Mouse (Mus musculus) testis, postnatal 14 days (tissue): Measurements from ENCODE around the gene Myrf.

Experiments
- DNase-seq: peaks from one replicate; pipeline ENCODE4 v3.0.0; 2021; ENCODE audit warnings: low spot score

Gene Myrf

GRCm38 (mm10) chr19:10248128-10248527, 7.6 kb upstream of the Myrf start:
- DNase-seq, result no peak

- DNase-seq, result no peak
These were observed 6.6 kb upstream of the Myrf start for GRCm38 (mm10) chr19:10247165-10247564.

- no peak for DNase-seq
These were observed 3.6 kb upstream of the Myrf start for GRCm38 (mm10) chr19:10244183-10244582.

GRCm38 (mm10) chr19:10242916-10243315, 2.4 kb upstream of the Myrf start:
- no peak for DNase-seq

- DNase-seq, result no peak
These were observed 434 bp downstream of the Myrf start for GRCm38 (mm10) chr19:10239975-10240653.

- DNase-seq, result no peak
These were observed 1.1 kb downstream of the Myrf start for GRCm38 (mm10) chr19:10239419-10239818.

DNA sequence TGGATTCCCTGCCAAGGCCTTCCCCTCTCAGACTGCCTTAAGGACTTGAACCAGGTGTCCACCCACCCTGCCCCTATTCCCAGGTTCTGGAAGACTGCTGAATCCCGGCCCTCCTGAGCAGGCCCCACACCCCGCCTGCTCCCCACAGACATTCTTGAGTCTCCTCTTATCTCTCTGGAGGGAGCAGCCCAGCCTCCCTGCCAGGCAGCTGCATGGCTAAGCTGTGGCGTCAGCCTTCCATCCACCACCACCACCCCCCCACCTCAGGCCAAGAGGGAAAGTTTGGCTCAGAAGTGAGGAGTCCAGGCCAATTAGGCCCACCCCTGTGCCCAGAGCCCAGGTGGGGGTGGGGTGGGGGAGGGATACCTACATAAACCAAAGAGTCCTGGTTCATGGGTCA, 2.1 kb downstream of the Myrf start:
- no peak for DNase-seq

GRCm38 (mm10) chr19:10235784-10236565, 4.6 kb downstream of the Myrf start:
- DNase-seq, result no peak

- no peak for DNase-seq
These were observed 8.1 kb downstream of the Myrf start for GRCm38 (mm10) chr19:10232327-10233017.

GRCm38 (mm10) chr19:10231871-10232270, 8.7 kb downstream of the Myrf start:
- DNase-seq, result no peak

DNA sequence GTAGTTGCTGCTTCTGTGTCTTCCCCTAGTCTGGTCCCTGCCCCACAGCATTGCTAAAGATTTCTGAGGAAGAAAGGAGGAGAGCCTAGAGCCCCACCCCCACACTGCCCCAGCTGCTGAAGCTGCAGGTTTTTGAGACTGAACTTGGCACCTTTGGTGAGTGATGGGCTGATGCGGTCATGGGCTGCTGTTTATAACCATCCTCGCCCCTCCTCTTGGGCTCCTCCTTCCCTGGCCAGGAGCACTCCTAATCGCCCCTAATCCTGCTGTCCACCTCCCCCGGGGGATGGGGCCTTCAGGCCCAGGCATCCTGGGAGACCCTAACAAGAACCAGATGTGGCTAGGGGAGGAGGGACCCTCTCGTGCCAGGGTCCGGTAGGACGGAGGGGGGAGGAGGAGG, 9.5 kb downstream of the Myrf start:
- DNase-seq, result no peak

- DNase-seq, result no peak
These were observed 14.8 kb downstream of the Myrf start for GRCm38 (mm10) chr19:10225767-10226166.

DNA sequence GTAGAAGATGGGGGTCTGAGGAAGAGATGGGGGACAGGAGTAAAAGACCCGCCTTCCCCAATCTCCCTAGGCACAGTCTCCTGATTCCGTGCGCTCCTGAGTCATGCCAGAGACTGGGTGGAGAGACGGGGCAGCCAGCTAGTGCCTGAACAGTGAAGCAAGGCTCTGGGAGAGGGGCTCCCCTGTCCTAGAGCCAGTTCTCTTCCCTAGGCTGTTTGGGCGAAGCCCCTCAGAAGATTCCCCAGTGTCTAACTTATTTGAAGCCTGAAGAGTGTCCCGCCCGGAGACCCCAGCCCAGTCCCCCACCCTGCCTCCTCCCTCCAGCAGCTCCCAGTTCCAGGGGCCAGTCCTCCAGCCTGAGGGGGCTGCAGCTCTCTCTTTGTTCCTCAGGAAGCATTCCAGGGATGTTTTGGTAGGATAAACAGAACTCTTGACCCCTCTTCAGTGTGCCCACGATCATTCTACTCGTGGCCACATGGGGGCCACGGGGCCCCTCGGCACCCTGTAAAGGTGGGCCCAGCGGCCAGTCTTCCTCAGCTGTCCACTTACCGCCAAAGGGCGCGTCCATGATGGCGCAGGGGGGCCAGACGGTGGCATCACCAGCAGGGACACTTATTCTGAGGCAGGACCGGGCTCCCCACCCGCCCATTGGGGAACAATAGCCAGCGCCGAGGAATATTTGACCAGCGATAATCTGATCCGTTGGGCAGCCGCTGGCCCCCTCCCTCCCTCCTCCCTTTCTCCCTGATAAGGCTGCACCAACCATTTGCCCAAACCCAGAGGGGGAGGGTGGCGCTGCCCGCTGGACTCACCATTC, 15.7 kb downstream of the Myrf start:
- DNase-seq, result no peak

DNA sequence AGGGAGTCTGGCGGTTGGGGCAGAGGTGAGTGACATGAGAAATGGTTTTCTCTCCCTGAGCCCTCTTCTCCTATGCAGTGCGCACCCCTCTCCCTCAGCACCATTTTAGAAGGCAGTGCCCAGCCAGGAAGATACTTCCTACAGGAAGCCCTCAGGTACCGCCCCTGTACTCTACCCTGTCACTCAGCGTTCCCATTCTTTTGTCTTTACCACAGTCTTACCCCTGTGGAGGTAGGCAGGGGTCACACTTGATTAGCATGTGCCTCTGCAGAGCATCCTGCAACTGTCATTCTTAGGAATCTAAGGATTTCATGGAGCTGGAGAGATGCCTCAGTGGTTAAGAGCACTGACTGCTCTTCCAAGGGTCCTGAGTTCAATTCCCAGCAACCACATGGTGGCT, 17.0 kb downstream of the Myrf start:
- DNase-seq, result no peak

DNA sequence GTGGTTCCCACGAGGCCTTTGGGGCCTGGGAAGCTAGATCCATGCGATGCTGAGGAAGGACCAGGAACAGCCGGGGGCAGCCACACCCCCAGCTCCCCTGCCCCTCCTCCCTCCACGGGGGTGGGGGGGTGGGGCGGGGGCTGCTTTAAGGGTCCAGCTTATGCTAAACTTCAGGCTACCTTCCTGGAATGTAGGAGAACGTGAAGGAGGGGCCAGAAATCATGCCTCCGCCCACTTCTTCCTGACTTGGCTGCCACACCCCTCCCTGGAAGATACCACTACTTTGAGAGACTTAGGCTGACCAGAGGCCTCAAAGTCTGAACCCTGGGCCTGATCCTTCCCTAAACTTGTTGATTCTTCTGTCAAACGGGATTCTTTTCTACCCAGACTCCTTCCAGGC, 17.9 kb downstream of the Myrf start:
- DNase-seq, result no peak

DNA sequence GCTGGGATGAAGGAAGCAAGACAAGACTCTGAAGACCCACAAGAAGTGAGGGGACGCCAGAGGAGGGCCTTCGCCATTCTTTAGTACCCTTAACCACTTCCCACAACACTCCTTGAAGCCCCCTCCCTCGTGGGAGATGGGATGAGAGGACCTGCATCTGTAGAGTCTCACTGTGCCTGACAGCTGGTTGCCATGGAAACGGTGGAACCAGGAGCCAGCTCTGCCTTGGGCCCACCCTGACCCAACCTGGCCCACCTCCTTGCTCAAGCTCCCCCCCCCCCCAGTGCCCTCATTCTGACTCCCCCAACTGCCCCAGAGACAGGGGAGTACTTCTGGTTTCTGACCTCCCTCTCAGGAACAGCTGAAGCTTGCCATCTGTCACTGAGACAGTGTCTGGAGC, 19.0 kb downstream of the Myrf start:
- DNase-seq, result no peak

DNA sequence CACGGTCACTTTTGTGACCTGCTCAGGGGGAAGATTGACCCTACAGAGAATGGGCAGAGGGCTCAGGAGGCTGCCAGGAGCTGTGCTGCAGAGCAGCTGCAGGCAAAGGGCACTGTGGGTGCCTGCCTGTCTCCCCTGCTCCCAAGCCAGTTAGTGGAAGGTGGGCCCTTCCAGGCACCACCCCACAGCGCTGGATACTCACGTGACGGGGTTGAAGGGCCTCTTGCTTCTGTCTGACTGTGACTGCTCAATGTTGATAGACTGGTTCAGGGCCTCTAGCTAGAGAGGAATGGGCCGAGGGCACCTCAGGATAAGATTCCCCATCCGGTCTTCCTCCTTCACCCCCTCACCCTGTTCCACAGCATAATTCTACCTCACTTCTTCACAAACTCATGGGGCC, 21.0 kb downstream of the Myrf start:
- DNase-seq, result no peak

- no peak for DNase-seq
These were observed 21.4 kb downstream of the Myrf start for GRCm38 (mm10) chr19:10219108-10219507.

DNA sequence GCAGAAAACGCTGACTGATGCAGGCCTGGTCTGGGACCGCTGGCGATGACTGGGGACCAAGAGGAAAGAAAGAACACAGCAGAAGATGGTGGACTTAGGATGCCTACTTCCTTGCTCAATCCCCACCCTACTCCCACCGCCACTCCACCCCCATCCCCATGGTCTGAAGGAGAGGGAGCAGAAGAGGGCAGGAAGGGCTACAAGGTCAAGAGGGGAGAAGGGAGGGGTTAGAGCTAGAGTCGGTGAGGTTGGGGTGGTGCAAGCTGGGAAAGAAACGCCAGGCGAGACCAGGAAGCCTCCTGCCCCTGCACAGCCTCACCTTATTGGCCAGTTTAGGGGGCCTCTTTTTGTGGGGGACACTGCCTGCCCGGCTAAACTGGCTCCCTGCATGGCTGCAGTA, 24.4 kb downstream of the Myrf start:
- DNase-seq, result no peak

DNA sequence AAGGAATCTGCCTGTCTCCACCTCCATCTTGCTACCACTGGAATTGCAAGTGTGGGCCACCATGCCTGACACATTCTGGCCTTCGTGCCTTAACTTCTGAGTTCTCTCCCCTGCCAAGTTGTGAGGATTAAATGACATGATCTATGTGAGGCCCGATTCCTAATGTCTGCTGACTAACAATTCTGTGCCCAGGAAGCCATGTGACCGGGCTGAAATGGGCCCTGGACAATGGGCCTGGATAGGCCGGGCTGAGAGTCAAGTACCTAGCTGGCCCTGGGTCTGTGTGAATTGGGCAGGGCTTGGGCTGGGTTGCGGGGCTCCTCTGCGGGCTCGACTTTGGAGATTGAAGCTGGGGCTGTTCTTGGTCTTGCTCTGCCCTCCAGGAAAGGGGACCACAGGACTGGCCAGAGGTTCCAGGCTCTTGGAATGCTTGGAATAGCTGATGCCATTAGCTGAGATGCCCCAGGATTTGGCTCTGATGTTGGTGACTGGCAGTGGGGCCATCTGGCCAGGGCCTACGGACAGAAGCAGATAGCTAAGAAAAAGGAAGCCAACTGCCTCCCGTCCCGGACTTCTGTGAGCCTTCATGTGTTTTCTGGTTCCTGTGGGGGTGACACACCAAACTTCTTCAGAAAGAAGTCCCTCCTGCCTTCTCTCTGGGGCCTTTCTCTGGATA, 26.6 kb downstream of the Myrf start:
- no peak for DNase-seq

DNA sequence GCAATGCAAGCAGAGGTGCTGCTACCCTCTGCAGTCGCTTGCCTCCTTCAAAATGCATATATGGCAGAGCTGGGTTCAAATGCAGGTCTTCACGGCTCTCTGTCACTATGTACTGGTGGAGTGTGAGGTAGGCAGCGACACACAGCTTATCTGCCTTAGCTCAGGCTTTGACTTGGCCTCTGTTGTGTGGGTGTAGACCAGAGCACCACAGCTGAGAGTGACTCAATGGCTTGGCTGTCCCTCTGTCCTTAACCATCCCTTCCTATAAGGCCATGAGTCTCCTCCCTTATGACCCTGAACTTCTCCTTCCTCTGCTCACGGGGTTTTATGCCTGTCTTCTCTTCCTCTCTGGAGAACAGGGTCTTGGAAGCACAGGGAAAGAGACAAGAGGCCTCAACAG, 29.7 kb downstream of the Myrf start:
- no peak for DNase-seq

DNA sequence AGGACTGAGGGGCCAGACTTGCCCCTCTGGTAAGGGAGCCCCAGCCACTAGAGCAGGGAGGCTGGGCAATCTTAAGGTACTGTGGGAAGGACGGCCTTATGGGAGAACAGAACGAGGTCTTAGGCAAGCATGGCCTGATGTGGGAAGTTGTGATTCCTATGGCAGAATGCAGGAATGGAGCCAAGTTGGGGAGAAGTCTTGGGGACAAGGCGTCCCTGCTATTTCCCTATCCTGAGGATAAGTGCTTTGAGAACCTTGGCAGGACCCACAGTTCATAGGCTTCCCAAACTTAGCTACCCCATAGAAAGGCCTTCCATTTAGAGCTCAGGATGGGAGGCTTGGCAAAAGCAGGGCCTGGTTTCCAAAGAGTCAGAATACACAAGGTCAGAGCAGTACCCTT, 31.7 kb downstream of the Myrf start:
- DNase-seq, result no peak
